Mouse (Mus musculus) liver, postnatal 0 days (tissue): ENCODE data around the gene Sppl2a.

Source experiments
- CTCF ChIP-seq: sonication (generic); IDR thresholded peaks from 2 replicates; pipeline ENCODE4 v1.5.1; 2016; ENCODE audit warnings: antibody characterized with exemption, low read depth
- EP300 ChIP-seq: IDR thresholded peaks from 2 replicates; pipeline ENCODE4 v1.6.1; 2016; ENCODE audit warnings: antibody characterized with exemption, low read depth, mild to moderate bottlenecking

DNA sequence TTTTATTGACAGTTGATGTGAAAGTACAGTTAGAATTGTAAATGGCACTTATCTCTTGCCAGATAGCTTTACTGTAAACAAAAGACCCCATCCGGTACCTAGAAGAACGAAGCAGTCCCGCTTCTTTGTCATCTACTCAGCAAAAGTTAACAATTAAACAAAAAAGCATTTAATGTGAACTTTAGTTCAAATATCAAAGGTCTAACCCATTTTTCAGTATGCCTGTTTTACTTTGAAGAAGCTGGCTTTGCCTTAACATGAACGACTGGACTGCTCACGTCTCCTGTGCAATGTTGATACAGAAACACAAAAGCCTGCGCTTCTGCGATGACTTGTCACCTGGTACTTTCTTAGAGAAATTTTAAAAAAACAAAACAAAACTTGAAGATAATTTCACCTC is 40.7 kb downstream of the Sppl2a start:
- TF ChIP-seq CTCF = no peak
- TF ChIP-seq EP300 = no peak
